Mouse (Mus musculus) thymus, adult 2 months (tissue): ENCODE data around the gene Ubp1.

ENCODE experiments used
- CTCF ChIP-seq: fragments of 200-500 bp; IDR thresholded peaks from 2 replicates; pipeline ENCODE4 v1.5.1; 2012; ENCODE audit warnings: mild to moderate bottlenecking, control low read depth, low read length, moderate library complexity, borderline replicate concordance; ENCODE audit not compliant: control insufficient read depth, poor library complexity, insufficient read depth; ENCODE audit errors: extremely low read depth
- POLR2A ChIP-seq: fragments of 200-500 bp; IDR thresholded peaks from 2 replicates; pipeline ENCODE4 v1.6.1; 2012; ENCODE audit warnings: mild to moderate bottlenecking, low read length, control low read depth, moderate library complexity; ENCODE audit not compliant: control insufficient read depth, poor library complexity, insufficient read depth; ENCODE audit errors: extremely low read depth

- TF ChIP-seq POLR2A (no peak), CTCF (no peak)
Observed at GRCm38 (mm10) chr9:113932501-113932900, 1.8 kb downstream of the Ubp1 start.
